Mouse (Mus musculus): ENCODE data around the gene Trpc2. TPM values are rescaled to one million over a fixed set of nuclear protein-coding genes. Genes with fewer than 3 reads are reported as not detected.
A peak's percentile ranks its signal among the peaks of the same experiment; 100 is the strongest.

The Trpc2 gene
- polyA plus RNA-seq, 1 experiment from 2014 or later, result not detected

- Histone ChIP-seq H3K4me1 (replicated peaks) (peaks cover 18% of the 10 kb centered on the region), H3K27ac (no peak overlapping the region)
- 80% methylated on average over 6 of the region's 6 CpGs for WGBS
These were observed 16.6 kb upstream of the Trpc2 start for GRCm38 (mm10) chr7:102066363-102066762.

GRCm38 (mm10) chr7:102076714-102077296 lies 6.1 kb upstream of the Trpc2 start:
- H3K4me3 ChIP-seq (replicated peaks), result no peak overlapping the region
- H3K9ac ChIP-seq (replicated peaks), result no peak overlapping the region
- H3K27ac ChIP-seq, result no peak overlapping the region
- H3K27me3 ChIP-seq, result no peaks in the 10 kb centered on the region
- peaks cover 96% of the 10 kb centered on the region for H3K36me3 ChIP-seq
- H3K4me1 ChIP-seq (replicated peaks), result no peaks in the 10 kb centered on the region
- 82% methylated on average over 5 of the region's 7 CpGs for WGBS
- ATAC-seq (ENCODE audit: insufficient number of reproducible peaks, insufficient read depth, low FRiP score, low TSS enrichment, low read depth), result no peak
- no peak overlapping the region for H3K4me2 ChIP-seq
- no peaks in the 10 kb centered on the region for H3K9me3 ChIP-seq

More at GRCm38 (mm10) chr7:102066363-102066762, 16.6 kb upstream of the Trpc2 start:
- H3K4me3 ChIP-seq (replicated peaks), result peak overlapping the region; percentile 70
- peak overlapping the region; percentile 68 for H3K4me2 ChIP-seq
- no peak for ATAC-seq (ENCODE audit: insufficient number of reproducible peaks, insufficient read depth, low FRiP score, low TSS enrichment, low read depth)
- no peaks in the 10 kb centered on the region for H3K9me3 ChIP-seq
- H3K27me3 ChIP-seq, result no peaks in the 10 kb centered on the region
- peak overlapping the region; percentile 63 for H3K9ac ChIP-seq (replicated peaks)
- H3K36me3 ChIP-seq, result peaks cover 16% of the 10 kb centered on the region

GRCm38 (mm10) chr7:102078517-102078916 lies 4.4 kb upstream of the Trpc2 start:
- Histone ChIP-seq H3K4me2 (no peak overlapping the region), H3K4me3 (replicated peaks) (no peak overlapping the region), H3K27ac (no peak overlapping the region), H3K4me1 (replicated peaks) (no peaks in the 10 kb centered on the region), H3K36me3 (peaks cover 96% of the 10 kb centered on the region), H3K9me3 (no peaks in the 10 kb centered on the region), H3K27me3 (no peaks in the 10 kb centered on the region), H3K9ac (replicated peaks) (no peak overlapping the region)
- 79% methylated on average over 7 of the region's 7 CpGs for WGBS
- ATAC-seq (ENCODE audit: insufficient number of reproducible peaks, insufficient read depth, low FRiP score, low TSS enrichment, low read depth), result no peak

DNA sequence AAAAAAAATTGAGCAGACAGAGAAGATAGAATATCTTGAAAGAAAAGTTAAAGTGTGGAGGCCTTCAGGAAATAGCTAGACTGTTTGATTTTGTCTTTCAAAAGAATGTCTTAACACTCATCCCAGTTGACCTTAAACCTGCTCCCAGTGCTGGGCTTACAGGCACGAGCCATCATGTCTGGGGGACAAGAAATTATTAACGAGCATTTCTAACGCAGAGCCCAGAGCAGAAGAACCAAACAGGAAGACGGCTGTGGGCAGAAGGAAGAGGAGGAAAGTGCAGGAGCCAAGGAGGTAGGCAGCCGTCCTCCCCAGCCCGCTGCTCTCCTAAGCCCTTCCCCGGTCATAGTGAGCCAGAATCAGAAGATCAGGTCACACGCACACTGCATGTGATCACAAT lies 2.6 kb upstream of the Trpc2 start:
- H3K9me3 ChIP-seq, result no peaks in the 10 kb centered on the region
- H3K4me3 ChIP-seq (replicated peaks), result no peak overlapping the region
- no peak overlapping the region for H3K9ac ChIP-seq (replicated peaks)
- H3K27ac ChIP-seq, result no peak overlapping the region
- H3K4me1 ChIP-seq (replicated peaks), result no peaks in the 10 kb centered on the region
- peaks cover 96% of the 10 kb centered on the region for H3K36me3 ChIP-seq
- H3K27me3 ChIP-seq, result no peaks in the 10 kb centered on the region
- H3K4me2 ChIP-seq, result no peak overlapping the region
- ATAC-seq (ENCODE audit: insufficient number of reproducible peaks, insufficient read depth, low FRiP score, low TSS enrichment, low read depth), result no peak
- WGBS, result 88% methylated on average over 8 of the region's 8 CpGs

GRCm38 (mm10) chr7:102081784-102082183 lies 1.1 kb upstream of the Trpc2 start:
- no peak overlapping the region for H3K4me3 ChIP-seq (replicated peaks)
- H3K9me3 ChIP-seq, result no peaks in the 10 kb centered on the region
- ATAC-seq (ENCODE audit: insufficient number of reproducible peaks, insufficient read depth, low FRiP score, low TSS enrichment, low read depth), result no peak
- peaks cover 97% of the 10 kb centered on the region for H3K36me3 ChIP-seq
- H3K27ac ChIP-seq, result no peak overlapping the region
- no peaks in the 10 kb centered on the region for H3K27me3 ChIP-seq
- WGBS, result 95% methylated on average over 5 of the region's 5 CpGs
- H3K9ac ChIP-seq (replicated peaks), result no peak overlapping the region
- no peak overlapping the region for H3K4me2 ChIP-seq
- no peaks in the 10 kb centered on the region for H3K4me1 ChIP-seq (replicated peaks)

DNA sequence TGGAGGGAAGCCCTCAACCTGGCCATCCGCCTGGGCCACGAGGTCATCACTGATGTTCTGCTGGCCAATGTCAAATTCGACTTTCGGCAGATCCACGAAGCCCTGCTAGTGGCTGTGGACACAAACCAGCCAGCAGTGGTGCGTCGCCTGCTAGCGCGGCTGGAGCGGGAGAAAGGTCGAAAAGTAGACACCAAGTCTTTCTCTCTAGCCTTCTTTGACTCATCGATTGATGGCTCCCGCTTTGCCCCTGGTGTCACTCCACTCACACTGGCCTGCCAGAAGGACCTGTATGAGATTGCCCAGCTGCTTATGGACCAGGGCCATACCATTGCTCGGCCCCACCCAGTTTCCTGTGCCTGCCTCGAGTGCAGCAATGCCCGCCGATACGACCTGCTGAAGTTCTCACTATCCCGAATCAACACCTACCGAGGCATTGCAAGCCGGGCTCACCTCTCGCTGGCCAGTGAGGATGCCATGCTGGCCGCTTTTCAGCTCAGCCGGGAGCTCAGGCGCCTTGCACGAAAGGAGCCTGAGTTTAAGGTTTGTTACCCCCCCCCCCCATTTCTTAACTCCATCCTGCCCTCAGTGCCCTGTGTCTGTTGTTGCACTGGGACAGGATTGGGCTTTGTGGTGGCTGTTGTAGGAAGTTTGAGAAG lies 1.3 kb downstream of the Trpc2 start:
- H3K4me1 ChIP-seq (replicated peaks), result no peaks in the 10 kb centered on the region
- H3K9me3 ChIP-seq, result no peaks in the 10 kb centered on the region
- peaks cover 96% of the 10 kb centered on the region for H3K36me3 ChIP-seq
- H3K27me3 ChIP-seq, result no peaks in the 10 kb centered on the region
- 91% methylated on average over 26 of the region's 26 CpGs for WGBS
- H3K9ac ChIP-seq (replicated peaks), result no peak overlapping the region
- H3K4me2 ChIP-seq, result no peak overlapping the region
- H3K27ac ChIP-seq, result no peak overlapping the region
- no peak overlapping the region for H3K4me3 ChIP-seq (replicated peaks)
- ATAC-seq (ENCODE audit: insufficient number of reproducible peaks, insufficient read depth, low FRiP score, low TSS enrichment, low read depth), result no peak

- Histone ChIP-seq H3K9ac (replicated peaks) (no peak overlapping the region), H3K36me3 (peaks cover 90% of the 10 kb centered on the region), H3K4me2 (no peak overlapping the region), H3K27ac (no peak overlapping the region), H3K27me3 (no peaks in the 10 kb centered on the region), H3K9me3 (no peaks in the 10 kb centered on the region), H3K4me1 (replicated peaks) (no peaks in the 10 kb centered on the region), H3K4me3 (replicated peaks) (no peak overlapping the region)
- WGBS, result 89% methylated on average over 4 of the region's 4 CpGs
- ATAC-seq (ENCODE audit: insufficient number of reproducible peaks, insufficient read depth, low FRiP score, low TSS enrichment, low read depth), result no peak
These were observed 4.4 kb downstream of the Trpc2 start for GRCm38 (mm10) chr7:102087336-102087735.

- peak; percentile 52; the same call in 1 of the 2 replicates for ATAC-seq (ENCODE audit: insufficient number of reproducible peaks, insufficient read depth, low FRiP score, low TSS enrichment, low read depth)
- 3% methylated on average over 30 of the region's 30 CpGs for WGBS
- Histone ChIP-seq H3K4me2 (peak overlapping the region; percentile 60), H3K36me3 (peaks cover 10% of the 10 kb centered on the region; the same call in 1 of the 2 replicates), H3K27ac (peak overlapping the region; percentile 45), H3K9ac (replicated peaks) (peak overlapping the region; percentile 52), H3K9me3 (no peaks in the 10 kb centered on the region), H3K4me3 (replicated peaks) (peak overlapping the region; percentile 31), H3K4me1 (replicated peaks) (peaks cover 31% of the 10 kb centered on the region), H3K27me3 (no peaks in the 10 kb centered on the region)
These were observed 17.1 kb downstream of the Trpc2 start for GRCm38 (mm10) chr7:102099760-102100661.

DNA sequence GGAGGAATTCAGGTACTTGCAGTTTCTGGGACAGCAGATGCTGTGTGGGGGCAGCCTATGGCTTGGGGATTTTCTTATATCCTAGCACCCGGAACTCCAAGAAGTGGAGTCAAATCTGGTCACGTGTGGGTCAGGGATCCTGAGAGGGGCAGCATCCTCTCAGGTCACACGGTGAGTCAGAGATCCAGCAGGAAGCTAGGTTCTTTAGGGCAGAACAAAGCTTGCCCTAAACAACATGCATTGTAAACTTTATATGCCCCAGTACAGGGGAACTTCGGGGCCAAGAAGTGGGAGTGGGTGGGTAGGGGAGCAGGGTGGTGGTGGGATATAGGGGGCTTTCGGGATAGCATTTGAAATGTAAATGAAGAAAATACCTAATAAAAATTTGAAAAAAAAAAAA lies 18.0 kb downstream of the Trpc2 start:
- no peak overlapping the region for H3K4me3 ChIP-seq (replicated peaks)
- H3K27ac ChIP-seq, result peak overlapping the region; percentile 45; the same call in 1 of the 2 replicates
- no peaks in the 10 kb centered on the region for H3K27me3 ChIP-seq
- 47% methylated on average over 5 of the region's 5 CpGs for WGBS
- H3K9me3 ChIP-seq, result no peaks in the 10 kb centered on the region
- H3K9ac ChIP-seq (replicated peaks), result no peak overlapping the region
- peaks cover 2% of the 10 kb centered on the region; the same call in 1 of the 2 replicates for H3K36me3 ChIP-seq
- no peak for ATAC-seq (ENCODE audit: insufficient number of reproducible peaks, insufficient read depth, low FRiP score, low TSS enrichment, low read depth)
- H3K4me2 ChIP-seq, result peak overlapping the region; percentile 60
- peaks cover 31% of the 10 kb centered on the region for H3K4me1 ChIP-seq (replicated peaks)

DNA sequence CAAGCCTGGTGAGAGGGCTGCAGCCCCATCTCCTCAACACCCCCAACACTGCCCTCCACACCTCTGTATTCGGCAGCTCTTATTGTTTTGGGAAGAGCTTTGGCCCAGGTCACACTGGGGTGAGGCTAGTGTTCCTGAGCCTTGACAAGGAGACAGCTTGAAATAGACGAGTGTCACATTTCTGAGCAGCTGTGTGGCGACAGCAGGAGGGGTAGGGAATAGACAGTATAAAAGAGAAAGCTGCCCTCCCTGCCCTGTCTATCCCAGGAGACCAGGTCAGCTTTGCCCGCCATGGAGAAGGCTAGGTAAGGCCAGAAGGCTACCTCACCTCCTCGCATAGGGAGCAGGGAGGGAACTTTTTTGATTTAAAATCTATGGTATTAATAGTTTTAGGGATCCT lies 18.6 kb downstream of the Trpc2 start, which contains the start of gene Art1:
Art1 (plus strand) TSS at position 257 of the 400 bp plus-strand sequence.
- peak within 1 kb of the TSS; percentile 60 for H3K4me2 ChIP-seq
- H3K9ac ChIP-seq (replicated peaks), result no peak within 1 kb of the TSS
- no peaks in the 10 kb centered on the region for H3K9me3 ChIP-seq
- no peak for ATAC-seq (ENCODE audit: insufficient number of reproducible peaks, insufficient read depth, low FRiP score, low TSS enrichment, low read depth)
- peaks cover 4% of the 10 kb centered on the region; the same call in 1 of the 2 replicates for H3K27me3 ChIP-seq
- H3K27ac ChIP-seq, result peak within 1 kb of the TSS; percentile 45
- H3K36me3 ChIP-seq, result no peaks in the 10 kb centered on the region
- no peak within 1 kb of the TSS for H3K4me3 ChIP-seq (replicated peaks)
- 52% methylated on average over 5 of the region's 5 CpGs for WGBS
- peaks cover 32% of the 10 kb centered on the region for H3K4me1 ChIP-seq (replicated peaks)

DNA sequence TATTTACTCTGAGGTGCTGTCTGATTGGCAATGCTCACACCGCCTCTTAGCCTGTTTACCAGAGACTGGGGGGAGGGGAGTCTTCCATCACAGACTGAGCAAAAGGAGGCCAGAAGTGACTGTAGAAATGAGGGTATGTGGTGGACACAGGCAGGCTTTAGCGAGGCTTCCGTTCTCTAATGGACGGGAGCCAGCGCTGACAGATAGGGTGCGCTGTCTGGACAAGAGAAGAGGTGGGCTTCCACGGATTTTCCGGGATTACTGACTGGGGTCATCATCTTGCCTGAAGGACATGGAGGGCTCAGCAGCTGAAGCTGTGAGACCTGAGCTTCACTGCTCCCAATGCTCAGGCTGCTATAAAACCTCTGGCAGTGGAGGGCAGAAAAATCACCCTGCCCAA lies 19.3 kb downstream of the Trpc2 start:
- peak overlapping the region; percentile 29; the same call in 1 of the 2 replicates for H3K27ac ChIP-seq
- peaks cover 39% of the 10 kb centered on the region for H3K4me1 ChIP-seq (replicated peaks)
- H3K4me3 ChIP-seq (replicated peaks), result no peak overlapping the region
- H3K36me3 ChIP-seq, result no peaks in the 10 kb centered on the region
- 35% methylated on average over 8 of the region's 8 CpGs for WGBS
- H3K27me3 ChIP-seq, result peaks cover 11% of the 10 kb centered on the region
- no peak for ATAC-seq (ENCODE audit: insufficient number of reproducible peaks, insufficient read depth, low FRiP score, low TSS enrichment, low read depth)
- no peak overlapping the region for H3K9ac ChIP-seq (replicated peaks)
- H3K4me2 ChIP-seq, result no peak overlapping the region
- no peaks in the 10 kb centered on the region for H3K9me3 ChIP-seq

Data from limb, embryonic 12.5 days (tissue).